Mouse (Mus musculus): ENCODE data around the gene Agpat1. TPM values are rescaled to one million over a fixed set of nuclear protein-coding genes. Genes with fewer than 3 reads are reported as not detected.
A peak's percentile ranks its signal among the peaks of the same experiment; 100 is the strongest.

Agpat1 gene
- polyA plus RNA-seq, 1 experiment from 2014 or later, result 123 TPM

DNA sequence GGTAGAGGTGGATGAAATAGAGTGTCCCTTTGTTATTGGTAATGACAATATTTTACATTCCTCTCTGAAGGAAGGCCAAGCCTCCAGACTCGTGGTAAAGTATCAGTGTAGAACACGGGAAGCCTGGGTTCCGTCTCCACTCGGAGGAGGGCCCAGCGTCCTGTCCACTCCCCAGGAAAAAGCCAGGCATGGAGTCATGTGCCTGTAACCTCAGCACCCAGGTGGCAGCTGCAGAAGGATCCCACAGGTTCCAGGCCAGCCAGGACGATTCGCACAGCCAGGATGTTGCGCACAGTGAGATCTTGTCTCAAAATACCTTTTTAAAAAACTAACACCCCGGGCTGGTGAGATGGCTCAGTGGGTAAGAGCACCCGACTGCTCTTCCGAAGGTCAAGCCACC, 40.7 kb upstream of the Agpat1 start:
- Histone ChIP-seq H3K4me2 (ENCODE audit: low read length) (no peak overlapping the region), H3K9me3 (ENCODE audit: control insufficient read depth, low read length) (peaks cover 2% of the 10 kb centered on the region; the same call in 1 of the 2 replicates), H3K4me1 (ENCODE audit: control insufficient read depth, insufficient read depth, low read length) (no peaks in the 10 kb centered on the region), H3K4me3 (replicated peaks; ENCODE audit: low read depth, low read length) (no peak overlapping the region), H3K36me3 (ENCODE audit: control insufficient read depth, insufficient read depth, low read length) (no peaks in the 10 kb centered on the region), H3K27me3 (ENCODE audit: control insufficient read depth, insufficient read depth, low read length) (no peaks in the 10 kb centered on the region; the same call in 1 of the 2 replicates), H3K27ac (replicated peaks; ENCODE audit: low read depth, low read length) (no peak overlapping the region), H3K9ac (replicated peaks; ENCODE audit: low read length) (no peak overlapping the region)
- ATAC-seq (ENCODE audit: low FRiP score, low TSS enrichment) (no peak), DNase-seq (no peak)
- WGBS, result 80% methylated on average over 11 of the region's 11 CpGs

DNA sequence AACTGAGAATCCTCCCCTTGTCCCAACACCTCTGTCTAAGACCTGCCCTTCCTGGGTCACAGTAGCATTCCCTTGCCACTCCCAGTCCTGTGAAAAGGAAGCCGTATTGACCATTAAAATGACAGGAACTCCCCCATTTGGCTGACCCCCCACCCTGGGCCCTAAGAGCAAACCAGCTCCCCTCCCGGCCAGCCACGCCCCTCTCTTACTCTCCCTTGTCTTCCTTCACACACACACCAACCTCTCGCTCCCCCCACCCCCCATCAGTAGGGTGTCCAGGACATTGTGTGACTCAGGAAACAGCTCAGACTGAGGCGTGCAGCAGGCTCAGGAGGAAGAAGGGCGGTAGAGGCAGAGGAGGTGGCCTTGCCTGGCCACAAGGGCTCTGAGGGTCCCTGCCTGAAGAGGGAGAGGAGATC, 40.0 kb upstream of the Agpat1 start, which contains the start of gene Notch4:
Gene Notch4, plus strand, starts transcription at position 266 of the 419 bp plus-strand sequence.
- Histone ChIP-seq H3K27ac (replicated peaks; ENCODE audit: low read depth, low read length) (peak within 1 kb of the TSS; percentile 20; the same call in 1 of the 2 replicates), H3K36me3 (ENCODE audit: control insufficient read depth, insufficient read depth, low read length) (no peaks in the 10 kb centered on the region), H3K9me3 (ENCODE audit: control insufficient read depth, low read length) (peaks cover 2% of the 10 kb centered on the region; the same call in 1 of the 2 replicates), H3K4me2 (ENCODE audit: low read length) (no peak within 1 kb of the TSS), H3K4me3 (replicated peaks; ENCODE audit: low read depth, low read length) (no peak within 1 kb of the TSS), H3K9ac (replicated peaks; ENCODE audit: low read length) (no peak within 1 kb of the TSS), H3K4me1 (ENCODE audit: control insufficient read depth, insufficient read depth, low read length) (no peaks in the 10 kb centered on the region), H3K27me3 (ENCODE audit: control insufficient read depth, insufficient read depth, low read length) (no peaks in the 10 kb centered on the region; the same call in 1 of the 2 replicates)
- no peak for ATAC-seq (ENCODE audit: low FRiP score, low TSS enrichment)
- 23% methylated on average over 6 of the region's 6 CpGs for WGBS
- DNase-seq, result no peak

DNA sequence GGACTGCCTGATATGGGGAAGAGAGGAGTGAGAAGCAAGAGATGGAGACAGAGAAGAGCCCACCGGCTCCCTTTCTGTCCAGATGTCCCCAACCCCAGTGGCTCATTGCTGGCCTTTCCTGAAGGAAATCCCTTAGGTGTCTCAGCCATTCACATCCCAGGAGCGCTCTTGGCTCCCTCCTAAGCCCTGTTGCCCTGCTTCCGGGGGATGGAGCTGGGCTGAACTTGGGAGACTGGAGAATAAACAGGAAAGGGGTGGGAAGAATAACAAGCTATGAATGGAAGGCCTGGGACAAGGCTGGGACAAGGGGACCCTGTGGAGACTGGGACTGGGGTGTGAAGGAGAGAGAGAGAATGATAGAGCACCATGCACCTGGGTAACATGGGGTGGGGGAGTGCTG, 39.3 kb upstream of the Agpat1 start:
- WGBS, result 60% methylated on average over 3 of the region's 3 CpGs
- Histone ChIP-seq H3K36me3 (ENCODE audit: control insufficient read depth, insufficient read depth, low read length) (no peaks in the 10 kb centered on the region), H3K27me3 (ENCODE audit: control insufficient read depth, insufficient read depth, low read length) (no peaks in the 10 kb centered on the region; the same call in 1 of the 2 replicates), H3K9ac (replicated peaks; ENCODE audit: low read length) (no peak overlapping the region), H3K27ac (replicated peaks; ENCODE audit: low read depth, low read length) (no peak overlapping the region), H3K9me3 (ENCODE audit: control insufficient read depth, low read length) (peaks cover 2% of the 10 kb centered on the region; the same call in 1 of the 2 replicates), H3K4me2 (ENCODE audit: low read length) (no peak overlapping the region), H3K4me3 (replicated peaks; ENCODE audit: low read depth, low read length) (no peak overlapping the region), H3K4me1 (ENCODE audit: control insufficient read depth, insufficient read depth, low read length) (no peaks in the 10 kb centered on the region)
- DNase-seq (no peak), ATAC-seq (ENCODE audit: low FRiP score, low TSS enrichment) (no peak)

DNA sequence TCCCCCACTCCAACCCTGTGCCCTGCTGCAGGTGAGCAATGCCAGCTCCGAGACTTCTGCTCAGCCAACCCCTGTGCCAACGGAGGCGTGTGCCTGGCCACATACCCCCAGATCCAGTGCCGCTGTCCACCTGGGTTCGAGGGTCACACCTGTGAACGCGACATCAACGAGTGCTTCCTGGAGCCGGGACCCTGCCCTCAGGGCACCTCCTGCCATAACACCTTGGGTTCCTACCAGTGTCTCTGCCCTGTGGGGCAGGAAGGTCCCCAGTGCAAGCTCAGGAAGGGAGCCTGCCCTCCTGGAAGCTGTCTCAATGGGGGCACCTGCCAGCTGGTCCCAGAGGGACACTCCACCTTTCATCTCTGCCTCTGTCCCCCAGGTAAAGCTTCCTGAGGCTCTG, 36.8 kb upstream of the Agpat1 start:
- no peak for ATAC-seq (ENCODE audit: low FRiP score, low TSS enrichment)

DNA sequence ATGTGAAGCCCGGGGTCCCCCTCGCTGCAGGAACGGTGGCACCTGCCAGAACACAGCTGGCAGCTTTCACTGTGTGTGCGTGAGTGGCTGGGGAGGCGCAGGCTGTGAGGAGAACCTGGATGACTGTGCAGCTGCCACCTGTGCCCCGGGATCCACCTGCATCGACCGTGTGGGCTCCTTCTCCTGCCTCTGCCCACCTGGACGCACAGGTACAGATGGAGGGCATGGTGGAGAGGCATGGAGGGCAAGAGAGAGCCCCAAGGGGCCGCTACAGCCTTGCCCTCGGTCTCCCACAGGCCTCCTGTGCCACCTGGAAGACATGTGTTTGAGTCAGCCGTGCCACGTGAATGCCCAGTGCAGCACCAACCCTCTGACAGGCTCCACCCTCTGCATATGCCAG, 35.6 kb upstream of the Agpat1 start:
- 77% methylated on average over 13 of the region's 13 CpGs for WGBS
- Histone ChIP-seq H3K36me3 (ENCODE audit: control insufficient read depth, insufficient read depth, low read length) (no peaks in the 10 kb centered on the region), H3K4me1 (ENCODE audit: control insufficient read depth, insufficient read depth, low read length) (no peaks in the 10 kb centered on the region), H3K27ac (replicated peaks; ENCODE audit: low read depth, low read length) (no peak overlapping the region), H3K4me3 (replicated peaks; ENCODE audit: low read depth, low read length) (no peak overlapping the region), H3K4me2 (ENCODE audit: low read length) (no peak overlapping the region), H3K9ac (replicated peaks; ENCODE audit: low read length) (no peak overlapping the region), H3K27me3 (ENCODE audit: control insufficient read depth, insufficient read depth, low read length) (no peaks in the 10 kb centered on the region; the same call in 1 of the 2 replicates), H3K9me3 (ENCODE audit: control insufficient read depth, low read length) (0 out of 2 replicates have a peak, but pooled peaks cover 2% of the 10 kb centered on the region)
- DNase-seq, result no peak
- no peak for ATAC-seq (ENCODE audit: low FRiP score, low TSS enrichment)

More for the DNA sequence above, 36.8 kb upstream of the Agpat1 start:
- H3K9ac ChIP-seq (replicated peaks; ENCODE audit: low read length), result no peak overlapping the region
- H3K4me1 ChIP-seq (ENCODE audit: control insufficient read depth, insufficient read depth, low read length), result no peaks in the 10 kb centered on the region
- WGBS, result 76% methylated on average over 9 of the region's 9 CpGs
- H3K4me2 ChIP-seq (ENCODE audit: low read length), result no peak overlapping the region
- H3K27ac ChIP-seq (replicated peaks; ENCODE audit: low read depth, low read length), result no peak overlapping the region
- DNase-seq, result no peak
- H3K9me3 ChIP-seq (ENCODE audit: control insufficient read depth, low read length), result 0 out of 2 replicates have a peak, but pooled peaks cover 2% of the 10 kb centered on the region
- H3K4me3 ChIP-seq (replicated peaks; ENCODE audit: low read depth, low read length), result no peak overlapping the region
- no peaks in the 10 kb centered on the region for H3K36me3 ChIP-seq (ENCODE audit: control insufficient read depth, insufficient read depth, low read length)
- no peaks in the 10 kb centered on the region; the same call in 1 of the 2 replicates for H3K27me3 ChIP-seq (ENCODE audit: control insufficient read depth, insufficient read depth, low read length)

DNA sequence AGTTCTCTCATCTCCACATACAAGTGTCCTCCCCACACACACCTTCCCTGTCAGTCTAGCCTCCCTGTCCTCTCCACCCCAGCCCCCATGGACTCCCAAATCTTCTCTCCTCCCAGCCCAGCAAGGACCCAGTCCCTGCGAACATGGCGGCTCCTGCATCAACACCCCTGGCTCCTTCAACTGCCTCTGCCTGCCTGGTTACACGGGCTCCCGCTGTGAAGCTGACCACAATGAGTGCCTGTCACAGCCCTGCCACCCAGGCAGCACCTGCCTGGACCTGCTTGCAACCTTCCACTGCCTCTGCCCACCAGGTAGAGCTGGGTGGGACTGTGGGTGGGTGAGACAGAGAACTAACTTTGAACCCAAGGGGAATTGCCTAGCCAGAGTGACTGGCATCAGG, 34.1 kb upstream of the Agpat1 start:
- no peak overlapping the region for H3K4me2 ChIP-seq (ENCODE audit: low read length)
- no peak overlapping the region for H3K4me3 ChIP-seq (replicated peaks; ENCODE audit: low read depth, low read length)
- 0 out of 2 replicates have a peak, but pooled peaks cover 2% of the 10 kb centered on the region for H3K9me3 ChIP-seq (ENCODE audit: control insufficient read depth, low read length)
- no peak overlapping the region for H3K27ac ChIP-seq (replicated peaks; ENCODE audit: low read depth, low read length)
- ATAC-seq (ENCODE audit: low FRiP score, low TSS enrichment) (no peak), DNase-seq (no peak)
- H3K9ac ChIP-seq (replicated peaks; ENCODE audit: low read length), result no peak overlapping the region
- no peaks in the 10 kb centered on the region; the same call in 1 of the 2 replicates for H3K27me3 ChIP-seq (ENCODE audit: control insufficient read depth, insufficient read depth, low read length)
- 62% methylated on average over 4 of the region's 4 CpGs for WGBS
- no peaks in the 10 kb centered on the region for H3K36me3 ChIP-seq (ENCODE audit: control insufficient read depth, insufficient read depth, low read length)
- H3K4me1 ChIP-seq (ENCODE audit: control insufficient read depth, insufficient read depth, low read length), result no peaks in the 10 kb centered on the region

DNA sequence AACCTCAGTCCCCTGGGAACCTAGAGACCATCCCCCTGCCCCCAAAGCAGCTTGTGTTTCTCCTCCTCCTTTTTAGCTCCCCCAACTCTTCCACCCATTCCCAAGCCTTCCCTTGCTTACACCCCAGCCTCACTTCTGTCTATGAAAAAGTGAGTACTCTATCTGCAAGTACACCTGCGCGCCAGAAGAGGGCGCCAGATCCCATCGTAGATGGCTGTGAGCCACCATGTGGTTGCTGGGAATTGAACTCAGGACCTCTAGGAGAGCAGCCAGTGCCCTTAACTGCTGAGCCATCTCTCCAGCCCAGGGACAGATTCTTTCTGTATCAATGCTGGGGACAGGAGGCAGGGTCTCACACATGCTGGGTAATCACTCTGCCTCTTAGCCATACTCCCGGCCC, 32.2 kb upstream of the Agpat1 start:
- DNase-seq (no peak), ATAC-seq (ENCODE audit: low FRiP score, low TSS enrichment) (no peak)
- Histone ChIP-seq H3K4me2 (ENCODE audit: low read length) (no peak overlapping the region), H3K9me3 (ENCODE audit: control insufficient read depth, low read length) (no peaks in the 10 kb centered on the region), H3K9ac (replicated peaks; ENCODE audit: low read length) (no peak overlapping the region), H3K27me3 (ENCODE audit: control insufficient read depth, insufficient read depth, low read length) (no peaks in the 10 kb centered on the region; the same call in 1 of the 2 replicates), H3K4me1 (ENCODE audit: control insufficient read depth, insufficient read depth, low read length) (no peaks in the 10 kb centered on the region), H3K36me3 (ENCODE audit: control insufficient read depth, insufficient read depth, low read length) (no peaks in the 10 kb centered on the region), H3K4me3 (replicated peaks; ENCODE audit: low read depth, low read length) (no peak overlapping the region), H3K27ac (replicated peaks; ENCODE audit: low read depth, low read length) (no peak overlapping the region)
- WGBS, result 15% methylated on average over 5 of the region's 5 CpGs

DNA sequence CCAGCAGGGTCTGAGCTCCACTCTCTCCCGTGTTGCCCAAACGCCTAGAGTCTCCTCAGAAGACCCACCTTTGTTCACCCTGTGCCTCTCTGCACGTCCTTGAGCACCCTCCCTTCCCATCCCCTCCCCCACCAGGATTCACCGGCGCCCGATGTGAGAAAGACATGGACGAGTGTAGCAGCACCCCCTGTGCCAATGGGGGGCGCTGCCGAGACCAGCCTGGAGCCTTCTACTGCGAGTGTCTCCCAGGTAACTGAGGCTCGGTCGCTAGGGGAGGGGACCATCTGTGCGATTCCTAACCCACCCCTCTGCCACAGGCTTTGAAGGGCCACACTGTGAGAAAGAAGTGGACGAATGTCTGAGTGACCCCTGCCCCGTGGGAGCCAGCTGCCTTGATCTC, 31.7 kb upstream of the Agpat1 start:
- Histone ChIP-seq H3K27ac (replicated peaks; ENCODE audit: low read depth, low read length) (no peak overlapping the region), H3K27me3 (ENCODE audit: control insufficient read depth, insufficient read depth, low read length) (no peaks in the 10 kb centered on the region; the same call in 1 of the 2 replicates), H3K36me3 (ENCODE audit: control insufficient read depth, insufficient read depth, low read length) (no peaks in the 10 kb centered on the region), H3K4me2 (ENCODE audit: low read length) (no peak overlapping the region), H3K4me1 (ENCODE audit: control insufficient read depth, insufficient read depth, low read length) (no peaks in the 10 kb centered on the region), H3K9ac (replicated peaks; ENCODE audit: low read length) (no peak overlapping the region), H3K4me3 (replicated peaks; ENCODE audit: low read depth, low read length) (no peak overlapping the region), H3K9me3 (ENCODE audit: control insufficient read depth, low read length) (no peaks in the 10 kb centered on the region)
- DNase-seq (no peak), ATAC-seq (ENCODE audit: low FRiP score, low TSS enrichment) (no peak)
- 9% methylated on average over 15 of the region's 15 CpGs for whole genome bisulfite sequencing

DNA sequence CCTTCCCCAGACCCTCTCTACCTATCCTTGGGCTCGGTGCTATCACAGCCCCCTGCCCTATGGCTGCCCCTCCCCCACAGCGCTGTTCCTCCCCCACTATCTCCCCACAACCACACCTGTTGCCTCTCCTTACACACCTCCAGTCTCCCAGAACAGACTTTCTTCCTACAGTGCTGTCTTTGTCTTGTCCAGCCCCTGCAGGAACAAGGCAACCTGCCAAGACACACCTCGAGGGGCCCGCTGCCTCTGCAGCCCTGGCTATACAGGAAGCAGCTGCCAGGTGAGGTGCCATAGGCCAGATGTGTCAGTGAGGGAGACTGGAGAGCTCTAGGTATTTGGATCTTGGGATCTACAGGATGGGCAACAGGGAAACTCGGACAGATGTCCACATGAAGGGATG, 27.5 kb upstream of the Agpat1 start:
- no peak overlapping the region for H3K4me2 ChIP-seq (ENCODE audit: low read length)
- no peak overlapping the region for H3K9ac ChIP-seq (replicated peaks; ENCODE audit: low read length)
- no peaks in the 10 kb centered on the region for H3K36me3 ChIP-seq (ENCODE audit: control insufficient read depth, insufficient read depth, low read length)
- H3K4me3 ChIP-seq (replicated peaks; ENCODE audit: low read depth, low read length), result no peak overlapping the region
- H3K27ac ChIP-seq (replicated peaks; ENCODE audit: low read depth, low read length), result no peak overlapping the region
- DNase-seq, result no peak
- H3K4me1 ChIP-seq (ENCODE audit: control insufficient read depth, insufficient read depth, low read length), result no peaks in the 10 kb centered on the region
- whole genome bisulfite sequencing, result 71% methylated on average over 5 of the region's 5 CpGs
- no peak for ATAC-seq (ENCODE audit: low FRiP score, low TSS enrichment)
- no peaks in the 10 kb centered on the region for H3K9me3 ChIP-seq (ENCODE audit: control insufficient read depth, low read length)
- no peaks in the 10 kb centered on the region for H3K27me3 ChIP-seq (ENCODE audit: control insufficient read depth, insufficient read depth, low read length)
